Mouse (Mus musculus): ENCODE measurements around the gene Cr2. TPM values are rescaled to one million over a fixed set of nuclear protein-coding genes. Genes with fewer than 3 reads are reported as not detected.
"Not testable (repeated sequence)": the region's sequence is repeated elsewhere in the genome, so short reads cannot be mapped to it uniquely, and the experiment has no call there.

Gene Cr2
- 0.68 and 0.84 TPM in 2 replicates for polyA plus RNA-seq (2014; fragmentation: Nextera tagmentation; extraction: Ambion mirVana)

- no peak within 1 kb of the TSS for H3K27ac ChIP-seq (ENCODE audit: low read depth, low read length)
- no peaks in the 10 kb centered on the region for H3K27me3 ChIP-seq (ENCODE audit: control insufficient read depth, insufficient read depth, low read length)
- no peaks in the 10 kb centered on the region for H3K4me1 ChIP-seq (ENCODE audit: control insufficient read depth, insufficient read depth, low read length)
- peak within 1 kb of the TSS; percentile 53 for H3K4me2 ChIP-seq (ENCODE audit: low read depth, low read length)
- H3K9me3 ChIP-seq (ENCODE audit: control insufficient read depth, low read length) = no peaks in the 10 kb centered on the region
- 8% methylated on average over 20 of the region's 20 CpGs for WGBS
- ATAC-seq (ENCODE audit: low read depth) = peak; percentile 99
- H3K9ac ChIP-seq (replicated peaks; ENCODE audit: low read depth, low read length) = peak within 1 kb of the TSS; percentile 21; the same call in 1 of the 2 replicates
- no peaks in the 10 kb centered on the region for H3K36me3 ChIP-seq (ENCODE audit: control insufficient read depth, insufficient read depth, low read length)
- peak within 1 kb of the TSS; percentile 16; the same call in 1 of the 2 replicates for H3K4me3 ChIP-seq (ENCODE audit: low read depth, low read length)
Measured at GRCm38 (mm10) chr1:195175980-195176931, at the start of gene Cr2. TSS of gene Cr2 (minus strand) at chr1:195176716.

- Histone ChIP-seq H3K36me3 (ENCODE audit: control insufficient read depth, insufficient read depth, low read length) (no peaks in the 10 kb centered on the region), H3K4me3 (ENCODE audit: low read depth, low read length) (no peak overlapping the region), H3K4me2 (ENCODE audit: low read depth, low read length) (no peak overlapping the region), H3K4me1 (ENCODE audit: control insufficient read depth, insufficient read depth, low read length) (no peaks in the 10 kb centered on the region), H3K27ac (ENCODE audit: low read depth, low read length) (no peak overlapping the region), H3K27me3 (ENCODE audit: control insufficient read depth, insufficient read depth, low read length) (no peaks in the 10 kb centered on the region), H3K9me3 (ENCODE audit: control insufficient read depth, low read length) (no peaks in the 10 kb centered on the region), H3K9ac (replicated peaks; ENCODE audit: low read depth, low read length) (no peak overlapping the region)
- 35% methylated on average over 2 of the region's 2 CpGs for WGBS
- ATAC-seq (ENCODE audit: low read depth) = no peak
Measured at GRCm38 (mm10) chr1:195221781-195222180, 45.3 kb upstream of the Cr2 start.

GRCm38 (mm10) chr1:195212851-195213250, 36.3 kb upstream of the Cr2 start:
- not testable (repeated sequence) for H3K27me3 ChIP-seq (ENCODE audit: control insufficient read depth, insufficient read depth, low read length); H3K4me2 ChIP-seq (ENCODE audit: low read depth, low read length); H3K4me1 ChIP-seq (ENCODE audit: control insufficient read depth, insufficient read depth, low read length); H3K4me3 ChIP-seq (ENCODE audit: low read depth, low read length); H3K9ac ChIP-seq (replicated peaks; ENCODE audit: low read depth, low read length); H3K9me3 ChIP-seq (ENCODE audit: control insufficient read depth, low read length); H3K36me3 ChIP-seq (ENCODE audit: control insufficient read depth, insufficient read depth, low read length); H3K27ac ChIP-seq (ENCODE audit: low read depth, low read length); ATAC-seq (ENCODE audit: low read depth)
- 71% methylated on average over 19 of the region's 19 CpGs for whole genome bisulfite sequencing

- Histone ChIP-seq H3K4me3 (ENCODE audit: low read depth, low read length) (no peak overlapping the region), H3K9me3 (ENCODE audit: control insufficient read depth, low read length) (no peaks in the 10 kb centered on the region), H3K27ac (ENCODE audit: low read depth, low read length) (no peak overlapping the region), H3K27me3 (ENCODE audit: control insufficient read depth, insufficient read depth, low read length) (no peaks in the 10 kb centered on the region), H3K4me1 (ENCODE audit: control insufficient read depth, insufficient read depth, low read length) (no peaks in the 10 kb centered on the region), H3K4me2 (ENCODE audit: low read depth, low read length) (no peak overlapping the region), H3K9ac (replicated peaks; ENCODE audit: low read depth, low read length) (no peak overlapping the region), H3K36me3 (ENCODE audit: control insufficient read depth, insufficient read depth, low read length) (no peaks in the 10 kb centered on the region)
- no peak for ATAC-seq (ENCODE audit: low read depth)
Measured at GRCm38 (mm10) chr1:195184746-195185145, 8.2 kb upstream of the Cr2 start.

- Histone ChIP-seq H3K36me3 (ENCODE audit: control insufficient read depth, insufficient read depth, low read length) (no peaks in the 10 kb centered on the region), H3K4me3 (ENCODE audit: low read depth, low read length) (no peak overlapping the region), H3K4me1 (ENCODE audit: control insufficient read depth, insufficient read depth, low read length) (no peaks in the 10 kb centered on the region), H3K9ac (replicated peaks; ENCODE audit: low read depth, low read length) (no peak overlapping the region), H3K27me3 (ENCODE audit: control insufficient read depth, insufficient read depth, low read length) (no peaks in the 10 kb centered on the region), H3K27ac (ENCODE audit: low read depth, low read length) (no peak overlapping the region), H3K4me2 (ENCODE audit: low read depth, low read length) (no peak overlapping the region), H3K9me3 (ENCODE audit: control insufficient read depth, low read length) (no peaks in the 10 kb centered on the region)
- no peak for ATAC-seq (ENCODE audit: low read depth)
- 82% methylated on average over 9 of the region's 9 CpGs for WGBS
Measured at GRCm38 (mm10) chr1:195164996-195165755, 11.3 kb downstream of the Cr2 start.

GRCm38 (mm10) chr1:195132070-195132469, 44.4 kb downstream of the Cr2 start:
- H3K27ac ChIP-seq (ENCODE audit: low read depth, low read length) = peak overlapping the region; percentile 91; the same call in 1 of the 2 replicates
- peaks cover 4% of the 10 kb centered on the region; the same call in 1 of the 2 replicates for H3K36me3 ChIP-seq (ENCODE audit: control insufficient read depth, insufficient read depth, low read length)
- H3K9me3 ChIP-seq (ENCODE audit: control insufficient read depth, low read length) = no peaks in the 10 kb centered on the region
- peak overlapping the region; percentile 53 for H3K4me3 ChIP-seq (ENCODE audit: low read depth, low read length)
- ATAC-seq (ENCODE audit: low read depth) = no peak
- 0 out of 2 replicates have a peak overlapping the region, but pooled peaks have one; percentile 69 for H3K9ac ChIP-seq (replicated peaks; ENCODE audit: low read depth, low read length)
- 62% methylated on average over 3 of the region's 3 CpGs for WGBS
- peaks cover 8% of the 10 kb centered on the region; the same call in 1 of the 2 replicates for H3K4me1 ChIP-seq (ENCODE audit: control insufficient read depth, insufficient read depth, low read length)
- peak overlapping the region; percentile 62 for H3K4me2 ChIP-seq (ENCODE audit: low read depth, low read length)
- H3K27me3 ChIP-seq (ENCODE audit: control insufficient read depth, insufficient read depth, low read length) = no peaks in the 10 kb centered on the region

GRCm38 (mm10) chr1:195131675-195132015, 44.9 kb downstream of the Cr2 start:
- Histone ChIP-seq H3K4me3 (ENCODE audit: low read depth, low read length) (peak overlapping the region; percentile 53), H3K4me2 (ENCODE audit: low read depth, low read length) (peak overlapping the region; percentile 62), H3K9ac (replicated peaks; ENCODE audit: low read depth, low read length) (peak overlapping the region; percentile 69; the same call in 1 of the 2 replicates), H3K36me3 (ENCODE audit: control insufficient read depth, insufficient read depth, low read length) (peaks cover 4% of the 10 kb centered on the region; the same call in 1 of the 2 replicates), H3K27ac (ENCODE audit: low read depth, low read length) (peak overlapping the region; percentile 91), H3K27me3 (ENCODE audit: control insufficient read depth, insufficient read depth, low read length) (no peaks in the 10 kb centered on the region), H3K4me1 (ENCODE audit: control insufficient read depth, insufficient read depth, low read length) (peaks cover 8% of the 10 kb centered on the region; the same call in 1 of the 2 replicates), H3K9me3 (ENCODE audit: control insufficient read depth, low read length) (no peaks in the 10 kb centered on the region)
- 31% methylated on average over 4 of the region's 4 CpGs for WGBS
- no peak for ATAC-seq (ENCODE audit: low read depth)

- peak within 1 kb of the TSS; percentile 91 for H3K27ac ChIP-seq (ENCODE audit: low read depth, low read length)
- ATAC-seq (ENCODE audit: low read depth) = peak; percentile 100
- peak within 1 kb of the TSS; percentile 53 for H3K4me3 ChIP-seq (ENCODE audit: low read depth, low read length)
- under 1% methylated on average over 31 of the region's 31 CpGs for WGBS
- peak within 1 kb of the TSS; percentile 62 for H3K4me2 ChIP-seq (ENCODE audit: low read depth, low read length)
- no peaks in the 10 kb centered on the region for H3K27me3 ChIP-seq (ENCODE audit: control insufficient read depth, insufficient read depth, low read length)
- H3K9me3 ChIP-seq (ENCODE audit: control insufficient read depth, low read length) = no peaks in the 10 kb centered on the region
- peaks cover 4% of the 10 kb centered on the region; the same call in 1 of the 2 replicates for H3K36me3 ChIP-seq (ENCODE audit: control insufficient read depth, insufficient read depth, low read length)
- peaks cover 8% of the 10 kb centered on the region; the same call in 1 of the 2 replicates for H3K4me1 ChIP-seq (ENCODE audit: control insufficient read depth, insufficient read depth, low read length)
- peak within 1 kb of the TSS; percentile 69 for H3K9ac ChIP-seq (replicated peaks; ENCODE audit: low read depth, low read length)
Measured at GRCm38 (mm10) chr1:195130953-195131674, 45.4 kb downstream of the Cr2 start, which contains the start of gene Cr1l. TSS of gene Cr1l (minus strand) at chr1:195131586.

Data from neural tube, embryonic 14.5 days (tissue).